Mouse (Mus musculus): Measurements from ENCODE around the gene Kpna6. TPM values are rescaled to one million over a fixed set of nuclear protein-coding genes. Genes with fewer than 3 reads are reported as not detected.

Gene Kpna6
- total and polyA plus RNA-seq, 3 experiments = 15.9 to 66.5 (median 19.6) TPM

GRCm38 (mm10) chr4:129600233-129601158, 72.1 kb downstream of the Kpna6 start, which contains the start of the genes Eif3i and Tmem234 (continued):
- TF ChIP-seq CHD2 (IDR thresholded peaks at IDR 0.05; ENCODE audit: low read length) (no peak), NRF1 (IDR thresholded peaks at IDR 0.05; ENCODE audit: insufficient read depth, low read depth, low read length, poor library complexity, severe bottlenecking) (0 out of 2 replicates have a peak, but pooled peaks have one; percentile 8), NELFE (IDR thresholded peaks at IDR 0.05; ENCODE audit: low read depth, low read length) (peak; percentile 94), USF2 (IDR thresholded peaks at IDR 0.05; ENCODE audit: borderline replicate concordance in 1 of 2, insufficient read depth in 1 of 2, low read depth in 1 of 2, low read length in 2 of 2) (no peak)

Other genes with a start within 250 kb of the Kpna6 start
- 0.08 and 0.16 TPM in 2 replicates for gene Zbtb8b, start 231.9 kb downstream of the Kpna6 start, total RNA-seq (2012; rRNA removed)
- under 1 TPM in 1 of 2 experiments, not detected in 1; 0.29 TPM for gene Zbtb8b, start 231.9 kb downstream of the Kpna6 start, polyA plus RNA-seq (2012; ENCODE audit: insufficient read depth in 1 of 2, insufficient read length in 2 of 2, low read depth in 1 of 2, low replicate concordance in 2 of 2, missing spikeins in 1 of 2)
- 14.1 TPM in 2 replicates for gene Bsdc1, start 211.2 kb downstream of the Kpna6 start, total RNA-seq (2012; rRNA removed)
- gene Bsdc1, start 211.2 kb downstream of the Kpna6 start, polyA plus RNA-seq (2012; ENCODE audit: insufficient read depth in 1 of 2, insufficient read length in 2 of 2, low read depth in 1 of 2, low replicate concordance in 2 of 2, missing spikeins in 1 of 2) = 10 to 100 TPM in 1 of 2 experiments, not detected in 1; 19.2 TPM
- gene Tssk3, start 181.7 kb downstream of the Kpna6 start, total RNA-seq (2012; rRNA removed) = not detected in 2 replicates
- not detected for gene Tssk3, start 181.7 kb downstream of the Kpna6 start, polyA plus RNA-seq (2012; ENCODE audit: insufficient read depth in 1 of 2, insufficient read length in 2 of 2, low read depth in 1 of 2, low replicate concordance in 2 of 2, missing spikeins in 1 of 2)
- not detected in 2 replicates for gene Fam229a, start 181.6 kb downstream of the Kpna6 start, total RNA-seq (2012; rRNA removed)
- not detected for gene Fam229a, start 181.6 kb downstream of the Kpna6 start, polyA plus RNA-seq (2012; ENCODE audit: insufficient read depth in 1 of 2, insufficient read length in 2 of 2, low read depth in 1 of 2, low replicate concordance in 2 of 2, missing spikeins in 1 of 2)
- gene Marcksl1, start 159.2 kb downstream of the Kpna6 start, total RNA-seq (2012; rRNA removed) = 25.3 and 26.9 TPM in 2 replicates
- gene Marcksl1, start 159.2 kb downstream of the Kpna6 start, polyA plus RNA-seq (2012; ENCODE audit: insufficient read depth in 1 of 2, insufficient read length in 2 of 2, low read depth in 1 of 2, low replicate concordance in 2 of 2, missing spikeins in 1 of 2) = 10 to 100 TPM in 1 of 2 experiments, not detected in 1; 62.7 TPM
- 38.9 and 47.9 TPM in 2 replicates for gene Hdac1, start 130.1 kb downstream of the Kpna6 start, total RNA-seq (2012; rRNA removed)
- gene Hdac1, start 130.1 kb downstream of the Kpna6 start, polyA plus RNA-seq (2012; ENCODE audit: insufficient read depth in 1 of 2, insufficient read length in 2 of 2, low read depth in 1 of 2, low replicate concordance in 2 of 2, missing spikeins in 1 of 2) = 100 to 1,000 TPM; 108 to 185 TPM
- 2.7 and 3.6 TPM in 2 replicates for gene Lck, start 99.1 kb downstream of the Kpna6 start, total RNA-seq (2012; rRNA removed)
- 1 to 10 TPM in 1 of 2 experiments, not detected in 1; 6.9 TPM for gene Lck, start 99.1 kb downstream of the Kpna6 start, polyA plus RNA-seq (2012; ENCODE audit: insufficient read depth in 1 of 2, insufficient read length in 2 of 2, low read depth in 1 of 2, low replicate concordance in 2 of 2, missing spikeins in 1 of 2)
- gene Fam167b, start 94.2 kb downstream of the Kpna6 start, total RNA-seq (2012; rRNA removed) = not detected in 2 replicates
- gene Fam167b, start 94.2 kb downstream of the Kpna6 start, polyA plus RNA-seq (2012; ENCODE audit: insufficient read depth in 1 of 2, insufficient read length in 2 of 2, low read depth in 1 of 2, low replicate concordance in 2 of 2, missing spikeins in 1 of 2) = not detected
- 766 and 806 TPM in 2 replicates for gene Eif3i, start 72.1 kb downstream of the Kpna6 start, total RNA-seq (2012; rRNA removed)
- 100 to 1,000 TPM; 396 to 730 TPM for gene Eif3i, start 72.1 kb downstream of the Kpna6 start, polyA plus RNA-seq (2012; ENCODE audit: insufficient read depth in 1 of 2, insufficient read length in 2 of 2, low read depth in 1 of 2, low replicate concordance in 2 of 2, missing spikeins in 1 of 2)
- gene Tmem234, start 72.1 kb downstream of the Kpna6 start, total RNA-seq (2012; rRNA removed) = 140 and 148 TPM in 2 replicates
- 100 to 1,000 TPM in 1 of 2 experiments, not detected in 1; 220 TPM for gene Tmem234, start 72.1 kb downstream of the Kpna6 start, polyA plus RNA-seq (2012; ENCODE audit: insufficient read depth in 1 of 2, insufficient read length in 2 of 2, low read depth in 1 of 2, low replicate concordance in 2 of 2, missing spikeins in 1 of 2)
- gene Dcdc2b, start 58.5 kb downstream of the Kpna6 start, total RNA-seq (2012; rRNA removed) = 0.26 TPM in 1 of 2 replicates, not detected in the other
- gene Dcdc2b, start 58.5 kb downstream of the Kpna6 start, polyA plus RNA-seq (2012; ENCODE audit: insufficient read depth in 1 of 2, insufficient read length in 2 of 2, low read depth in 1 of 2, low replicate concordance in 2 of 2, missing spikeins in 1 of 2) = 1 to 10 TPM in 1 of 2 experiments, not detected in 1; 1.3 TPM
- gene Iqcc, start 53.7 kb downstream of the Kpna6 start, total RNA-seq (2012; rRNA removed) = 13.6 and 15.4 TPM in 2 replicates
- gene Iqcc, start 53.7 kb downstream of the Kpna6 start, polyA plus RNA-seq (2012; ENCODE audit: insufficient read depth in 1 of 2, insufficient read length in 2 of 2, low read depth in 1 of 2, low replicate concordance in 2 of 2, missing spikeins in 1 of 2) = 10 to 100 TPM in 1 of 2 experiments, not detected in 1; 18.5 TPM
- gene Ccdc28b, start 48.8 kb downstream of the Kpna6 start, total RNA-seq (2012; rRNA removed) = 18.3 and 21.4 TPM in 2 replicates
- gene Ccdc28b, start 48.8 kb downstream of the Kpna6 start, polyA plus RNA-seq (2012; ENCODE audit: insufficient read depth in 1 of 2, insufficient read length in 2 of 2, low read depth in 1 of 2, low replicate concordance in 2 of 2, missing spikeins in 1 of 2) = 10 to 100 TPM in 1 of 2 experiments, not detected in 1; 29.1 TPM
- 68.0 and 69.5 TPM in 2 replicates for gene Txlna, start 31.7 kb downstream of the Kpna6 start, total RNA-seq (2012; rRNA removed)
- gene Txlna, start 31.7 kb downstream of the Kpna6 start, polyA plus RNA-seq (2012; ENCODE audit: insufficient read depth in 1 of 2, insufficient read length in 2 of 2, low read depth in 1 of 2, low replicate concordance in 2 of 2, missing spikeins in 1 of 2) = 10 to 100 TPM in 1 of 2 experiments, not detected in 1; 68.9 TPM
- gene Tmem39b, start 24.1 kb upstream of the Kpna6 start, total RNA-seq (2012; rRNA removed) = 12.2 and 14.7 TPM in 2 replicates
- 10 to 100 TPM; 55.2 to 81.0 TPM for gene Tmem39b, start 24.1 kb upstream of the Kpna6 start, polyA plus RNA-seq (2012; ENCODE audit: insufficient read depth in 1 of 2, insufficient read length in 2 of 2, low read depth in 1 of 2, low replicate concordance in 2 of 2, missing spikeins in 1 of 2)
- gene Khdrbs1, start 69.5 kb upstream of the Kpna6 start, total RNA-seq (2012; rRNA removed) = 56.5 and 63.2 TPM in 2 replicates
- gene Khdrbs1, start 69.5 kb upstream of the Kpna6 start, polyA plus RNA-seq (2012; ENCODE audit: insufficient read depth in 1 of 2, insufficient read length in 2 of 2, low read depth in 1 of 2, low replicate concordance in 2 of 2, missing spikeins in 1 of 2) = 100 to 1,000 TPM in 1 of 2 experiments, 10 to 100 TPM in 1; 77.6 to 141 TPM
- gene Ptp4a2, start 138.5 kb upstream of the Kpna6 start, total RNA-seq (2012; rRNA removed) = 119 and 124 TPM in 2 replicates
- 100 to 1,000 TPM; 118 to 619 TPM for gene Ptp4a2, start 138.5 kb upstream of the Kpna6 start, polyA plus RNA-seq (2012; ENCODE audit: insufficient read depth in 1 of 2, insufficient read length in 2 of 2, low read depth in 1 of 2, low replicate concordance in 2 of 2, missing spikeins in 1 of 2)

Measured in MEL (cell line).